Mouse (Mus musculus): ENCODE results near the gene Wdfy2. TPM values are rescaled to one million over a fixed set of nuclear protein-coding genes. Genes with fewer than 3 reads are reported as not detected.

The Wdfy2 gene
- polyA plus RNA-seq, 1 experiment from 2014 or later: 13.0 TPM

DNA sequence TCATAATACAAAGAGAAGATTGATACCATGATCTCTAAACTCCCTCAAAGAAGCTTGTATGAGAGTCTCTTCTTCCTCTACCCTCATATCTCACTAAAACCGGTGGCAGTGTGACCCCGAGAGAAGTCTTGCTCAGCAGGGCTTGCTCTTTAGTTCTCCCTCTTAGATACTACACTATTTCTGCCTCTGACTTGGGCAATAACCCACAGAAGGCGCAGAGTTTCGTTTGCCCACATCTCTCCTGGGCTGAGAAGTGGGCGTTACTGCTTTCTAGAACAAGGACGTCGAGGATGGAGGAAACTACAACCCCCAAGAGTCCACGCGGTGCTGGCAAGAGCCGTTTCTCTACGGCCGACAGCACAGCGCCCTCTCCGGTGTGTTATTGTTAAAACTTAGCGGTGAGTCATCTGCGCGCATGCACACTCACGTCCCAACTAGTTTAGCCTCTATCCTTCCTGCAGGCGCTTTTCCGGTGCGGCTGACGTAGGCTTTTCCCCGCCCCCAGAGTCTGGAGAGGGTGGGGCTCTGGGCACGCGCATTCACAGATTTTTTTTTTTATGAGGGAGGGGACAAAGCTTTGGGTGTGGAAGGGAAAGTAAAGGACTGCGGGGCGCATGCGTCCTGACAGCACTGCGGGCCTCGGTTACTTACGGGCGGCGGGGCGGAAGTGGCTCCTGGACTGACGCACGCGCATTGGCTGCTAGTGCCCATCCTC, 395 bp upstream of the Wdfy2 start:
- Histone ChIP-seq H3K4me3 (replicated peaks; ENCODE audit: low read depth, low read length) (peak overlapping the region; percentile 77), H3K27me3 (ENCODE audit: control insufficient read depth, insufficient read depth, low read length) (no peaks in the 10 kb centered on the region), H3K27ac (replicated peaks; ENCODE audit: low read depth, low read length) (peak overlapping the region; percentile 83), H3K9me3 (ENCODE audit: control insufficient read depth, low read length) (no peaks in the 10 kb centered on the region), H3K36me3 (ENCODE audit: control insufficient read depth, insufficient read depth, low read length) (no peaks in the 10 kb centered on the region), H3K4me2 (ENCODE audit: low read length) (peak overlapping the region; percentile 66), H3K9ac (replicated peaks; ENCODE audit: low read length) (no peak overlapping the region; the same call in 1 of the 2 replicates), H3K4me1 (ENCODE audit: control insufficient read depth, insufficient read depth, low read length) (peaks cover 18% of the 10 kb centered on the region)
- under 1% methylated on average over 37 of the region's 37 CpGs for WGBS
- peak; percentile 96 for ATAC-seq (ENCODE audit: low FRiP score, low TSS enrichment)
- peak; percentile 99 for DNase-seq

DNA sequence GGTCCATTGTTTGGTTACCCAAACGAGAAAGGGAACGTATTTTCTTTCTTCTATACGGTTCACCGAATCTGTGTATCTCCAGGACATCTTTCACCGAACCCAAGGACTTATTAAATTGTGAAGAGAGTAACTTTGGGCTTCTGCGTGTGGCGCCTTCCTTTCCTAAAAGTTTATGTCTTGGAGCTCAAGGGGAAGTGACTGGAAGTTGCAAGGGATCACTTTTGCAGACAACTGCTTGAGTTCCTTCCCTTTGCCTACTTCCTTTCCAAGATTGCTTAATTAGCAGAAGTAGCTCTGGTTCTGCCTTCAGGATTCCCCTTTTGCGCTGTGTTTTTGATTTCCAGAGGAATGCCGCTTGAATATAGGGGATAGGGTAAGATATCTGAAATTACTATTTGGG, 858 bp downstream of the Wdfy2 start:
- WGBS: 18% methylated on average over 9 of the region's 9 CpGs
- Histone ChIP-seq H3K36me3 (ENCODE audit: control insufficient read depth, insufficient read depth, low read length) (no peaks in the 10 kb centered on the region), H3K9me3 (ENCODE audit: control insufficient read depth, low read length) (no peaks in the 10 kb centered on the region), H3K27me3 (ENCODE audit: control insufficient read depth, insufficient read depth, low read length) (no peaks in the 10 kb centered on the region), H3K9ac (replicated peaks; ENCODE audit: low read length) (peak overlapping the region; percentile 78), H3K4me2 (ENCODE audit: low read length) (peak overlapping the region; percentile 66), H3K27ac (replicated peaks; ENCODE audit: low read depth, low read length) (no peak overlapping the region), H3K4me3 (replicated peaks; ENCODE audit: low read depth, low read length) (peak overlapping the region; percentile 77), H3K4me1 (ENCODE audit: control insufficient read depth, insufficient read depth, low read length) (peaks cover 18% of the 10 kb centered on the region)
- DNase-seq: no peak
- ATAC-seq (ENCODE audit: low FRiP score, low TSS enrichment): no peak

GRCm38 (mm10) chr14:62841726-62842125, 4.2 kb downstream of the Wdfy2 start:
- ATAC-seq (ENCODE audit: low FRiP score, low TSS enrichment) (no peak), DNase-seq (no peak)
- no peak overlapping the region for H3K9ac ChIP-seq (replicated peaks; ENCODE audit: low read length)

DNA sequence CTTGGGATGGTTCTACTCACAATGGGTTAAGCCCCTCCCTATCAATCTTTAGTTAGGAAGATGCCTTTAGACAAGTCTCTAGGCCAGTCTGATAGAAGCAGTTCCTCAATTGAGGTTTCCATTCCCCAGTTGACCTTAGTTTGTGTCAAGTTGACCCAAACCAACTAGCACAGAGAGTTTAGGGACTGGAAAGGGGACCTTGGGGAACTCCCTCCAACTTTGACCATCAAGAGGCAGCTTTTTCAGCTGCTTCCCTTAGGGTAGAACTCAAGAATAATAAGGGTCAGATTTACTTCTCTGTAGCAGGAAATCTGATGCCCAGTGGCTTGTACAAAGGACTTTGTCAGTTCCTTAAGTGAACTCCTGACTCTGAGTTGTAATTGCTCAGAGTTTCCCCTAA, 5.0 kb downstream of the Wdfy2 start:
- ATAC-seq (ENCODE audit: low FRiP score, low TSS enrichment): no peak
- no peaks in the 10 kb centered on the region for H3K27me3 ChIP-seq (ENCODE audit: control insufficient read depth, insufficient read depth, low read length)
- H3K9me3 ChIP-seq (ENCODE audit: control insufficient read depth, low read length): no peaks in the 10 kb centered on the region
- H3K27ac ChIP-seq (replicated peaks; ENCODE audit: low read depth, low read length): no peak overlapping the region
- no peaks in the 10 kb centered on the region for H3K36me3 ChIP-seq (ENCODE audit: control insufficient read depth, insufficient read depth, low read length)
- no peak overlapping the region for H3K9ac ChIP-seq (replicated peaks; ENCODE audit: low read length)
- DNase-seq: no peak
- peaks cover 18% of the 10 kb centered on the region for H3K4me1 ChIP-seq (ENCODE audit: control insufficient read depth, insufficient read depth, low read length)
- H3K4me3 ChIP-seq (replicated peaks; ENCODE audit: low read depth, low read length): no peak overlapping the region
- no peak overlapping the region for H3K4me2 ChIP-seq (ENCODE audit: low read length)

More at GRCm38 (mm10) chr14:62841726-62842125, 4.2 kb downstream of the Wdfy2 start:
- H3K9me3 ChIP-seq (ENCODE audit: control insufficient read depth, low read length): no peaks in the 10 kb centered on the region
- no peaks in the 10 kb centered on the region for H3K36me3 ChIP-seq (ENCODE audit: control insufficient read depth, insufficient read depth, low read length)
- H3K27ac ChIP-seq (replicated peaks; ENCODE audit: low read depth, low read length): no peak overlapping the region
- no peak overlapping the region for H3K4me3 ChIP-seq (replicated peaks; ENCODE audit: low read depth, low read length)
- H3K4me2 ChIP-seq (ENCODE audit: low read length): no peak overlapping the region
- peaks cover 18% of the 10 kb centered on the region for H3K4me1 ChIP-seq (ENCODE audit: control insufficient read depth, insufficient read depth, low read length)
- no peaks in the 10 kb centered on the region for H3K27me3 ChIP-seq (ENCODE audit: control insufficient read depth, insufficient read depth, low read length)

GRCm38 (mm10) chr14:62842976-62843375, 5.5 kb downstream of the Wdfy2 start:
- Histone ChIP-seq H3K9me3 (ENCODE audit: control insufficient read depth, low read length) (no peaks in the 10 kb centered on the region), H3K4me1 (ENCODE audit: control insufficient read depth, insufficient read depth, low read length) (peaks cover 18% of the 10 kb centered on the region), H3K36me3 (ENCODE audit: control insufficient read depth, insufficient read depth, low read length) (no peaks in the 10 kb centered on the region), H3K4me2 (ENCODE audit: low read length) (no peak overlapping the region), H3K9ac (replicated peaks; ENCODE audit: low read length) (no peak overlapping the region), H3K27me3 (ENCODE audit: control insufficient read depth, insufficient read depth, low read length) (no peaks in the 10 kb centered on the region), H3K4me3 (replicated peaks; ENCODE audit: low read depth, low read length) (no peak overlapping the region), H3K27ac (replicated peaks; ENCODE audit: low read depth, low read length) (no peak overlapping the region)
- WGBS: 82% methylated on average over 2 of the region's 2 CpGs
- no peak for DNase-seq
- no peak for ATAC-seq (ENCODE audit: low FRiP score, low TSS enrichment)

GRCm38 (mm10) chr14:62844226-62844625, 6.7 kb downstream of the Wdfy2 start:
- 89% methylated on average over 8 of the region's 8 CpGs for WGBS
- Histone ChIP-seq H3K9ac (replicated peaks; ENCODE audit: low read length) (no peak overlapping the region), H3K27me3 (ENCODE audit: control insufficient read depth, insufficient read depth, low read length) (no peaks in the 10 kb centered on the region), H3K36me3 (ENCODE audit: control insufficient read depth, insufficient read depth, low read length) (no peaks in the 10 kb centered on the region), H3K4me2 (ENCODE audit: low read length) (no peak overlapping the region), H3K27ac (replicated peaks; ENCODE audit: low read depth, low read length) (no peak overlapping the region), H3K4me3 (replicated peaks; ENCODE audit: low read depth, low read length) (no peak overlapping the region), H3K4me1 (ENCODE audit: control insufficient read depth, insufficient read depth, low read length) (peaks cover 9% of the 10 kb centered on the region), H3K9me3 (ENCODE audit: control insufficient read depth, low read length) (peaks cover 9% of the 10 kb centered on the region)
- DNase-seq (no peak), ATAC-seq (ENCODE audit: low FRiP score, low TSS enrichment) (no peak)

- no peak for ATAC-seq (ENCODE audit: low FRiP score, low TSS enrichment)
- Histone ChIP-seq H3K4me3 (replicated peaks; ENCODE audit: low read depth, low read length) (no peak overlapping the region), H3K9ac (replicated peaks; ENCODE audit: low read length) (no peak overlapping the region), H3K36me3 (ENCODE audit: control insufficient read depth, insufficient read depth, low read length) (no peaks in the 10 kb centered on the region), H3K27me3 (ENCODE audit: control insufficient read depth, insufficient read depth, low read length) (no peaks in the 10 kb centered on the region), H3K27ac (replicated peaks; ENCODE audit: low read depth, low read length) (no peak overlapping the region), H3K4me2 (ENCODE audit: low read length) (no peak overlapping the region), H3K4me1 (ENCODE audit: control insufficient read depth, insufficient read depth, low read length) (no peaks in the 10 kb centered on the region), H3K9me3 (ENCODE audit: control insufficient read depth, low read length) (peaks cover 9% of the 10 kb centered on the region)
- no peak for DNase-seq
- WGBS: 89% methylated on average over 8 of the region's 8 CpGs
These were observed 7.7 kb downstream of the Wdfy2 start for GRCm38 (mm10) chr14:62845011-62845840.

DNA sequence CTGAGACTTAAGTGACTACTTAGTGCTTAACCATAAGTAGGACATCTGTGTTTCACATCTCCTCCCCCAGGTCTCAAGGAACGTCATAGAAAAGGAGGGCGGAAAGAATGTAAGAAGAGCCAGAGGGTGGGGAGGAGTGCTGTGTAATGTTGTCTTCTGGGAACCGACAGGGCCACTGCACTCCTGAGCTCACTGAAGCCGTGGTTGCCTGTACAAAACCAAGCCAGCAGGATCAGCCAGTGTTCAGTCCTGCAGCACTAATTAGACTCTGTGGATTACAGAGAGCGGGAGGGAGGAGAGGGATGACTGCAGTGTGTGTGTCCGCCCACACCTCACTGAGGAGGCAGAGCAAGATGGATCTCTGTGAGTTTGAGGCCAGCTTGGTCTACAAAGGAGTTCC, 13.5 kb downstream of the Wdfy2 start:
- DNase-seq (peak; percentile 46), ATAC-seq (ENCODE audit: low FRiP score, low TSS enrichment) (no peak)
- no peak overlapping the region for H3K4me3 ChIP-seq (replicated peaks; ENCODE audit: low read depth, low read length)
- H3K4me2 ChIP-seq (ENCODE audit: low read length): no peak overlapping the region
- 40% methylated on average over 6 of the region's 6 CpGs for WGBS
- no peaks in the 10 kb centered on the region for H3K36me3 ChIP-seq (ENCODE audit: control insufficient read depth, insufficient read depth, low read length)
- no peak overlapping the region for H3K9ac ChIP-seq (replicated peaks; ENCODE audit: low read length)
- H3K27ac ChIP-seq (replicated peaks; ENCODE audit: low read depth, low read length): no peak overlapping the region
- H3K27me3 ChIP-seq (ENCODE audit: control insufficient read depth, insufficient read depth, low read length): no peaks in the 10 kb centered on the region
- peaks cover 9% of the 10 kb centered on the region for H3K9me3 ChIP-seq (ENCODE audit: control insufficient read depth, low read length)
- peaks cover 12% of the 10 kb centered on the region; the same call in 1 of the 2 replicates for H3K4me1 ChIP-seq (ENCODE audit: control insufficient read depth, insufficient read depth, low read length)
